Mouse (Mus musculus): ENCODE data around the gene Bckdhb.
"Not testable (repeated sequence)": the region's sequence is repeated elsewhere in the genome, so short reads cannot be mapped to it uniquely, and the experiment has no call there.

The Bckdhb gene

DNA sequence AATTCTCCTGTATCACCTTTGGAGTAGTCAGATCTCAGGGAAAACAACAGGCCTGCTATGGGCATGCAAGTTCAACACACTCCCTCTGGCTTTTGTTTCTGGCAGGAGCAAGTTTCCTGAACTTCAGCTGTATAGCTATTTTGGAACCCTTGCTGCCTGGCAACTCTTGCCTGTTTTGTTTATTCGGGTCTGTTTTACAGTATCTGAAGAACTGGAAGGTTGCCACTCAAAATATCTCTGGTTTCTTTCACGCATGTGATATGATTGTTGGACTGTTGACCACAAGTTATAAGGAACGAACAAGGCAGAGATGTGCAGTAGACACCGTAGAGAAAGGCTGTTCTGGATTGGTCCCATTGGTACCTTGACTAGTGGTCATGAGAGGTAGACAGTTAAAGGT, 39.4 kb downstream of the Bckdhb start:
- DNase-seq, result no peak

DNA sequence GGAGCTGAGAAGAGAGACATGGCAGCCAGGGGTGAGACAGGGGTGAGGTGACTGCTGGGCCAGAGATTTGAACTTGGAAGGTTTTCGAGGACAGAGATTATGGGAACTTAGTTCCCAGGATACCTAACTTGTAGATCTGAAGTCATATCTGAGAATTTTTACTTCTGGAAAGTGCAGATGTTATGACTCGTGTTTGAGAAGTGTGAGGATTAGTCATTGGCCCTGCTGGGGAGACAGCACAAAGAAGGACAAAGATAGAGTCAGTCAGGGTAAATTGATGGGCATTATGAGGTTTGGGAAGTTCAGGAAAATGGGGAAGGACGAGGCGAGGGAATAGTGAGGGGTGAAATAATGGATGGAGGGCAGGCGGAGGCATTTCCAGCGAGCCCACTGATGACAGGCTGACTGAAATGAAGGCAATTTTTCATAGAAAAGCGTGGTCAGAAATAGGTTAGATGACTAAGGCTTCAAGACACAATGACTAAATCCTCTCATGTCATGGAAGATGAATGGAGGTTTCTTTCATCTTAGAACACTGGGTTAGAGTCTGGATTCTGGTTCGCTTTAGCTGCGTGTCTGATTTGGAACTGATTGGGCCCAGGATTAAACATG, 42.6 kb downstream of the Bckdhb start:
- no peak for DNase-seq

DNA sequence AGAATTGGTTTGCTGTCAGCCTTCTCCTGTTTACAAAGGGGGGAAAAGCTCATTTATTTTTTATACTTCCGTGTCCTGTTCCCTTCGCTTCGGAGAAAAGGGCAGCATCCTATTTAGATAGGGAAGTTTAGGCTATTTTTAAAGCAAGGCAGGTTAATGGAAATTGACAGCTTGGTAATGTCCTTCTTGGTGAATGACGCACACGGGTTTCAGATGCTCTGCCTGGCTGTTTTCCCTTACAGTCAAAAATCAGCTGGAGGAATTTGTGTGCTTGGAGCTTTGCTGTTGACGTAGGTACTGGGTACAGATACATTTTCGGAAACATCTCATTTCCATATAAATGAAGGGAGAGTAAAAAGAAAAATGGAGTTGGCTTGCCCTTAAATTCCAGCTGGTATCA, 44.4 kb downstream of the Bckdhb start:
- no peak for DNase-seq

DNA sequence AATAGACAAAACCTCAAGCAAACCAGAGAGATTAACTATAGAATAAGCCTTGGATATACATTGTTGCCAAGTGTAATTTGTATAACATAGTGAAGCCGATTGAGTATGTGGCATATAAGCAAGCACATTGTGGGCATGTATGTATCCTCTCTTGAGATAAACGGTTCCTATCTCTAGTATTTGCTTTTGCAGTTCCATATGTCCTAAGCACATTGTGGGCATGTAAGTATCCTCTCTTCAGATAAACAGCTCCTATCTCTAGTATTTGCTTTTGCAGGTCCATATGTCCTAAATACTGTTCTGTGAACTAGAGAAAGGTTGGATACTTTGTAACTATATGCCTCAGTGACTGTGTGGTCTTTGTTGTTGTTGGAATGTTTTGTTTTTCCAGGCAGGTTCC, 48.5 kb downstream of the Bckdhb start:
- no peak for DNase-seq

DNA sequence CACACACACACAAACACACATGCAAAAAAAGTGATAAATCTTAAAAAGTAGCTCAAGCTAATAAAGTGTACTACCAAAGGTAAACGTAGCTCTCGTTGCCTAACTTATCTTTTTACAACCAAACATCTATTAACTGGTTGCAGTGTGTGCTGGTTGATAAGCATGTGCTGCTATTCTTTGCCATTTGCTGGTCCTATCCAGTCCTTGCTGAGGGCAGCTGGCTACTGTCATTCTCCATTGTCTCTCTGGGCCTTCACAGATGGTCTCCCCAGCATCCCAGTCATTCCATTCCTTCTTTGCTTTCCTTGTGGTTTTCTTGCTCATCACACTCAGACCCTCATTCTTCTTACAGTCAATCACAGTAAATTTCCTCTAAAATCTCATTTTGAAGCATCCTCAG, 50.9 kb downstream of the Bckdhb start:
- DNase-seq, result no peak

DNA sequence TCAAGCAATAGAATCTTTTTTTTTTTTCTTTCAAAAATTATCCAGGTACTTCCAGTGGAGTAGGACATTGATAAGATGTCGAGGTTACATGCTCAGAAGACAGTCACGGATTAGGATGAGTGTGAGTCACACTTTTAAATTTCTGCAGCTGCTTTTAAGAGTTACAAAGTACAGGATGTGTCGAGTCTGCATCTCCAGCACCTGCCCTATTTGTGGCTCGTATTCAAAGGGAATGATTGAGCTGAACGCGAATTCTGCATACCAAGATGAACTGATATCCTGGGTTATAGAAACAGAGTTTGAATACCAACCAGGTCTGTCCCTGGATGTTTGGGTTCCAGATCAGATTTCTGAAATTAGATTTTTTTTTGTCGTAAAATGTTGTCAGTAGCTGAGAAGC, 56.3 kb downstream of the Bckdhb start:
- no peak for DNase-seq

DNA sequence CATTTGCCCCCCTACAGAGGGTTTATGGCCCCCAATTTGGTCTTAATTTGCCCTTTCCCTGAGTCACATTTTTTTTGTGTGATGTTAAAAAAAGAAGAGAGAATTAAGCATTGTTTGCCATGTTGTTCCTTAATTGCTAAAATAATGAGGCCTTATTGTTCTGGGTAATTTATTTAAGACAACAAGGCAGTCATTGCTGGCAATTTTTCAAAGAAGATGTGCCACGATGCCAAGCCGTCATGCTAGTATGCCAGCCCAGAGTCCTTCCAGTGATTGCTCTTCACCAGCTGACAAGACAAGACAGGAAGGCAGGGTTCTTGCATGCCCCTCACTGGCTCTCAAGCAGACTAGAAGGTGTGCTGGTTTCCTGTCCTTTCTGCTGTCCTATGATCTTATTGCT, 84.0 kb downstream of the Bckdhb start:
- no peak for DNase-seq

DNA sequence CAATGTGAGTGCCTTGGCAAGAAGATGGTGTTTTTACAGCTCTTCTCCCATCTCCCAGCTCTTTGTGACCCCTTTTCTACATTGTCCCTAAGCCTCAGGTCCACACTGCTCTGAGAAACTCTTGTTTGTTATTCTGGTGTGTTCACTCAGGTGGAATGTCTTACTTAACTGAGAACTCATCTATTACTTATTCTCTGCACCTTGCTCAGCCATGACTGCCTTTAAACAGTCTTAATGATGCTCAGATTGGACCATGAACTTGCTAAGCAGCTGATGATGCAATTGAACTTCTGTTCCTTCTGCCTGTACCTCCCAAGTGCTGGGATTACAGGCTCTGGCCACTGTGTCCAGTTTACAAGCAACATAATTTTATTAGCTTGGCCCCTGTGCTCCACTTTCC, 86.2 kb downstream of the Bckdhb start:
- DNase-seq, result no peak

DNA sequence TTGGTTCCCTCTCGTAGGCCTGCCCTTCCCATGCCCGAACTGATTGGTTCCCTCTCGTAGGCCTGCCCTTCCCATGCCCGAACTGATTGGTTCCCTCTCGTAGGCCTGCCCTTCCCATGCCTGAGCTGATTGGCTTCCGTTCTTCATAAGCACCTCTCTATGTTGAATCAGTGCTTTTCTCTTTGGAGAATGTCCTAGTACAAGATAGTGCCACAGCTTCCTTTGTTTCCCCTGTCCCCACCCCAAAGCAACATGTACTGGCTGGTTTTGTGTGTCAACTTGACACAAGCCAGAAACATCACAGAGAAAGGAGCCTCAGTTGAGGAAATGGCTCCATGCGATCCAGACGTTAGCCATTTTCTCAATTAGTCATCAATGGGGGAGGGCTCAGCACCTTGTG, 93.2 kb downstream of the Bckdhb start:
- not testable (repeated sequence) for DNase-seq

DNA sequence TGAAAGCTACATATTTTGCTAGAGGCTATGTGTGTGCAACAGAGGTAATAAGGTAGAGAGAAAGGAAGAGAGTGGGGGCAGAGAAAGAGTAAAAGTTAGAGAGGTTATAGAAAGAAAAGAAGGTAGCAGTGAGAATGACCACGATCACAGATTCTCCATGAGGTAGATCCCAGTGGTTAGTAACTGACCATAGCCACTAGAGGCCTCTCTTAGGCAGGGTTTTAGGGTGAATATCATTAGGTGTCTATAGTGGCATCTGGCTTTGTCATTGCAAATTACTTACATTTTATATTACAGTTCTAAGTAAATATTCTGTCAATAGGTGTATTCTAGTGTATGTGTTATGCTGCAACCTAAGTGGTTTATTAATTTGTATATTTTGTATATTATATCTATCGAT, 94.7 kb downstream of the Bckdhb start:
- DNase-seq, result peak; percentile 54

DNA sequence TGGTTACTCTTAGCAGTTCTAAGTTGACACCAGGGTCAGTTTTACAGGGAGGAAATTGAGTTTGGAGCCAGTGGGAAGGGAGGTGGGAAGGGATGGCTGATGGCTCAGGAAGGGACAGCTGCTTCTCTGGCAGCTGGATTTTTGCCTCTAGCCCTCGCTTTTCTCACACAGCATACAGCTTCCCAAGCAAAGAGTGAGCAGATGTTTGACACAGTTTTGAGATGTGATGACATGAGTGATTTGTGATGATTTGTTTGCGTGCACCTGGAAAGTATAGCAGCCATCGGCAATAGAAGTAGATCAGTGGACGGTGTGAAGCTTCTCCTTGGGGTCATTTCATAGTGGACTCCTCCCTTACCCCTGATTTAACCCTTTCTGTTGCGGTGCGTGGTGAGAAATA, 96.2 kb downstream of the Bckdhb start:
- no peak for DNase-seq

DNA sequence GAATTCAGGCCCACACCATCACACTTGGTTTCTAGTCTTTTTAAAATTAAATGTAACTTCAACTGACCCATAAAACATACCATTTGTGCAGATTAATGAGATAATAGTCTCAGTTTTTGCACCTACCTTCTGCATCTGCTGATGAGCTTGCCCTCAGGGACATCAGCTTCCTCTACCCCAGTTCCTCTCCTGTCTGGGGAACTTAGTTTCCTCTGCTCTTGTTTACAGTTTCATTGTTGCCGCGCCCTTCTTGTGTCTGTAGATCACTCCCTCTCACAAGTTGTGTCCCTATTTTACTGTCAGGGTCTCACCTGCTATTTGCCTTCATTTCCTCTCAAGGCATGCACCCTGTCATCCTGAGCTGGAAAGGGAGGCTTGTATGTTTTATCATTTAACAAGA, 103.2 kb downstream of the Bckdhb start:
- no peak for DNase-seq

DNA sequence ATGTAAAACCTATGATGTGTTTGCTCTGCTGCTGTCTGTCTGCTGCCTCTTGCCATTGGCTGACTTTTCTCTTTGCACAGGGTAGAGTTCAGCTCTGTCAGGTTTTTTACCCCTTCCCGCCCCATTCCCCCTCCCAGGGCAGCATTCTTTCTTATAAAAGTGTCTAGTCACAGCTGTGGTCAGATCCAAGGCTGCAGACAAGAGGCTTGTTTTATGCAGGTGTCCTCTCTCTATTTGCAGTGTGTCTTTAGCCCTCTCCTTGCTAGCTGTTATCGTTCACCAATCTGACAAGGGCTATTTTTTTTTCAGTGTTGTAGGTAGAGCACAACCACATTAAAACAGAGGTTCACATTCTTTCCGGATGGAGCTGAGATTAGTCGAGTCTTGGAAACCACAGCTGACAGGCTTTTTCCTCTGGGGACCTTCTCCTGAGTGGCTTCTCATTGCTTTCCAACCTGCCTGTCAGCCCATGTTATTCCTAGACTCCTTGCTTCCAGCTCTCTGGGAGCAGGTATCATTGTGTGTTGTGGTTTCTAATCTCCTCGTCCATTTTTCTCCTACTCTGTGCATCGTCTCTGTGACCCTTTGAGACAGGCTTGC, 105.8 kb downstream of the Bckdhb start:
- no peak for DNase-seq

DNA sequence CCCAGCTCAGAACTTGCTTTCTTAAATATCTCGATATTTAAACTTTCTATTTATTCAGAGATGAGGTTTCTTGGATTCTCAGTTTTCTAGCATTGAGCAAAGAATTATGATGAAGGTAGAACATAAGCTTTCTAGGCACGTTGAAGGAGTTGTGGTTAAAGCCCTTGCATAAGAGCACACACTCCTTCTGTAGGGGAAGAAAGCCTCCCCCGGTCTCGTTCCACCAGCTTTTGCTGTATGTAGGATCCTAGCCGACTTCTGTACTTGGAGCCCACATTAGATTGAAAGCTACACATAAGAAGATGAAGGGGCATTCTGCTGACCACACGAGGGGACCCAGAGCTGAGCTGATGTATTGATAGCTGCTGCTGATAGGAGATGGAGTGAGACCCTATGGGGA, 106.5 kb downstream of the Bckdhb start:
- no peak for DNase-seq

DNA sequence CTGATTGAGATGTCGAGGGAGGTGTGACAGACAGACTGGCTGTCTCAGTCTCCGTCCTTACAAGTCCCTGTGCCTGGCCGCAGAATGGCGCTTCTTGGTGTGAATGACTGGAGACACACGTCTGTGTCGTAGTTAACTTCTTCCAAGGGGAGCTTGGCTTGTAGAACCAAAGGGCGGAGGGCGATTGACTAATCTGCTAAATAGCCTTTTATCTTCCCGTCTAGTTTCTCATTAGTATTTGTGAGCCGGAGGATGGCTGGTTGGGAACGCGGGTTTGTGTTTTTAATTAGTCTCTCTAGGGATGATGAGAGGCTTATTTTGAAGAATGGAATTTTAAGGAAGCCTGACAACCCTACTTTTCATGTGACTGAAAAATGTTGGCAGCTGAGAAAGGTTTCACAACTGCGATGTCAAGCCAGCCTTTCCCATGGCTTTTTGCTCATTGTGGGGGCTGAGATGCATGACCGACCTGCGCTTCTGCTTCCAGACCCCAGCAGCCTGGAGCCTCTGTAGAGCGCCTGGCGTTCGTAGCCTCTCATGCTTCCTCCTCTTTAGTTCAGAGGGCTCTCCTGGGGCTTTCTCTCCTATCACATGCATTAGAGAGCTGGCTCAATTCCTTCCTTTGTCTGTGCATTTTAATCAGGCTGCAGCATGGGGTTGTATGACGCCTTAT, 107.9 kb downstream of the Bckdhb start:
- peak; percentile 56 for DNase-seq

DNA sequence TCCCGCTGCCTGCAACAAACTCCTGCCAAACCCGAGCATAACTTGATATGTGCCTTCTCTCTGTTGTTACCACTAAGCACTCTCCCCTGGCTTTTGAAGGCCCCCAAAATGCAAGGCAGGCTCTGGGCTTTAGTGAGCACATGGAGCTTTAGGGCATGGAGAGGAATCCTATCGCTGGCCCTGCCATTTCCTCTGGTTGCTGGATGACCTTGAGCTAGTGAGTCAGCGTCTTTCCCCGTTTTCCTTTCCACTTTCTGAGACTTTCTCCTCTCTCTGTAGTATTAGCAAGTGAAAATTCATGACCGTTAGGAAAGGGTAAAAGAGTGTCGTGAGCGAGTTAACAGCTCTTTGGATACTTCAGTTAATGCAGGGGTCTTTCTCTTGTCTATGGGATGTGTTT, 111.1 kb downstream of the Bckdhb start:
- DNase-seq, result no peak

DNA sequence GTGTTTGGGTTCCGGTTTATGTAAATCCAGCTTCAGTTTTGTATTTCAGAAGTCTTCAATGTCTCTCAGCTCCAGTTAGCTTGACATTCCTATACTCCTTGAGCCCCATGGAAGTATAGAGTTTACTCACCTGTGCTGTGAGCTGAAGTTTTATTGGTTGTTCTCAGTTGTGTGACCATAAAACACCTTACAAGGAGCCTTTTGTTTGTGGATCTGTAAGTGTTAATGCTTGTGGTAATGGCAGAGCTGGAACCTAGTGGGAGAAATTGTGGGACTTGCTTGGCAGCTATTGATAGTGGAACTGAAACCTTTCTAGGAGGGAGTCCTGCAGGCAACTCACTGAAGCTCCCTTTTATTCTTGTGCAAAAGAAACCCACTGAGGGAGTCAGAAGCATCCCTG, 112.3 kb downstream of the Bckdhb start:
- no peak for DNase-seq

DNA sequence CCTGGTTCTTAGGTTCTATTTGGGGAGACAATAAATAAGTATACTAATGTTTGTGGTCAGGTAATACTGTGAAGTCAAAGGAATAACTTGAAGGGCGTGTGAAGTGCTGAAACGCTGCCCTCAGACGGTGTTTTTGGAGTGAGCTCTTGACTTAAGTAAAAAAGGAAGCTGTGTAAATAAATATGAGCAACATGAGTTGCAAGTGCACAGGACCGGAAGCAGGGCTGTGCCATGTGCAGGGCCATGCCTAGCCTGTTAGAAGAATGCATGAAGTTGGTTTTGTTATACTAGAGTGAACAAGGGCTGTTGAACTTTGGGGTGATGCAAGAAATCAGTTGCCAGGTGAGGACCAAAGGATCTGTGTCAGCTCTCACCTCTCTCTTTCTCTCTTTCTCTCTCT, 114.0 kb downstream of the Bckdhb start:
- DNase-seq, result no peak

DNA sequence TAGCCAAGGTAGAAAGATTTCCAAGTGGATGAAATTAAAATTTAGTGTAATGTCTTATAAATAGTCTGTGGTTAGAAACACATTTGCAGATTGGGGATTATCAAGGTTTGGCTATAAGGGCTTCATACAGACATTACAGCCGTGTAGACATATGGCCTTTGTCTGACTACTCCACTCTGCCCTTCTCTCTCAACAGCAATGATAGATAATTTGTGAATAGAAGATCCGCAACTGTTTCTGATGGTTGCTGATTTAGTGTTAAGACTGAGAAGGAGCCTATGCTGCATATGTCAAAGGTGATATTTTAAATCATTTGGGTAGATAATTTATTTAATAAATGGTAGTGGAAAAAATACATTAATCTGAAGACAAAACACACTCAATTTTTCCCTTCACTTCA, 115.4 kb downstream of the Bckdhb start:
- no peak for DNase-seq

DNA sequence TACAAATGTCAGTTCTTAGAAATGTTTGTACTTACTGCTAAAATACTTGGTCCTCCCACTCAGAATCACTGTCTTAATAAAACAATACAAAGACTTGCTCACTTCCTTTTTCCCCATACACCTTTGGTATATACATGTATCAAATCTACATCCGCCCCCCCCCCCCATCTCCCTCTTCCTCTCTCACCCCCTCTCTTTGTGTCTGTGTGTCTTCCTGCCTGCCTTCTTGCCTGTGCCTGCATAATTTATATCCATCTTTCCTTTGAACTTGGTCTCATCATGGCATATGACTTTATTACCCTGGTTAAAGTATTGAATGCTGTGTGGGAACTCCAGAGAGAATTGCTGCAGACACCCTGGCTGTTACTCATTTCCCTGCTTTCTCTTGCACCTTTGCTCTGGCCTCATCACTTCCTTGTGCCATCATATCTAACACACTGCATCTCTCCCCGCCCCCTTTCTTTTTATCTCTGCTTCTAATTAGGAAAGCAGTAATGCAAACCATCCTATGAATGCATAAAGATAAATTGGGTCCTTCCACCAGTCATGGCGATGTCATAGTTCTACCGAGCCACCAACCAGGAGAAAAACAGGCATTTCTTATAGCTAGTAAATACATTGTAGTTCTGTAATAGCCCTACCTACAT, 116.8 kb downstream of the Bckdhb start:
- no peak for DNase-seq

DNA sequence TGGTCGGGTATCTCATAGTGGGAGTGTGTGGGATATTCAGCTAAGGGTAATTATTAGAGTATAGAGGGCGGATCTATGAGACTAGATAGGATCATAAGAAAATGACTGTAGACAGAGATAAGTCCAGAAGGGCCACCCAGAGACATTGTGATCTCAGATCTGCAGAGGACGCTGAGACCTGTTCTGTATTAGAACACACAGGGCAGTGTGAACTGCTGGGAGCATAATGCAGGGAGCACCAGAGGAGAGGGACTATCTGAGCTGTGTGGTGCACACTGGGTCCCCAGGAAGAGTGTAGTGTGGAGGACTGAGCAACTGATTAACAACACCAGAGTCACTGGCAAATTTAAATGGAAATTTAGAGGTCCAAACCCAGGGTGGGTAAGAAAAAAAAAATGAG, 117.6 kb downstream of the Bckdhb start:
- DNase-seq, result no peak

DNA sequence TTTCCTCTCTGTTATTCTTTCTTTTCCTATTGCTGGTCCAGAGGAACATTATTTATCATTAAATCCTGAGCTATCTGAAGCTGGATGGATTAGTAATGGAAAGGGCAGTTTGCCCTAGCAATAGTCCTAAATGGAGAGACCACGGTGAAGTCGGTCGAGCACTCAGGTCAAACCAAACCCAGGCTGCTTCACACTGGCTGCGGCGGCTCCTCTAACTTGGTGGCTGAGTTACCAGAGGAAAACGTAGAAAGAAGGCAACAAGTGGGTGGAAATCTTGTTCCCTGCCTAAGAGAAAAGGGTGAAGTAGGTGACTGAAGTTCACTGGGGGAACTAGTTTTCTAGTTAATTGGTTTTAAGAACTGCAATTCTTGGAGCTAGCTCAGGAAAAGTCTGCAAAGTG, 119.2 kb downstream of the Bckdhb start:
- DNase-seq, result no peak

DNA sequence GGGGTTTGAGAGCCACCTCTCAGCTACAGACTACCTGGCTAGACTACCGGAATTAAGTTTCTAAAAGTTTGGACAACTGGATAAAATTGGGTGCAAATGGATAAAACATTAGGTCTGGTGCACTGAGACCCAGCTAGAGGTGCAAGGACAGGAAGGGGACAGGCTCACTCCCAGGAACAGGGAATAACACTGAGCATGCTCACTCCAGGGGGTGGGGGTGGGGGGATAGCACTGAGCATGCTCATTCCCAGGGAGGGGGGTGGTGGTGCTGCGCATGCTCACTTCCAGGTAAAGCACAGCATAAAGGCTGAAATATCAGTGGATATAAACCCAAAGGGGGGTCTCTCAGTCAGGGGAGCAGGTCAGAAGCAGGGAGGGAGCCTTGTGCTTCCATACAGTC, 120.7 kb downstream of the Bckdhb start:
- DNase-seq, result no peak

DNA sequence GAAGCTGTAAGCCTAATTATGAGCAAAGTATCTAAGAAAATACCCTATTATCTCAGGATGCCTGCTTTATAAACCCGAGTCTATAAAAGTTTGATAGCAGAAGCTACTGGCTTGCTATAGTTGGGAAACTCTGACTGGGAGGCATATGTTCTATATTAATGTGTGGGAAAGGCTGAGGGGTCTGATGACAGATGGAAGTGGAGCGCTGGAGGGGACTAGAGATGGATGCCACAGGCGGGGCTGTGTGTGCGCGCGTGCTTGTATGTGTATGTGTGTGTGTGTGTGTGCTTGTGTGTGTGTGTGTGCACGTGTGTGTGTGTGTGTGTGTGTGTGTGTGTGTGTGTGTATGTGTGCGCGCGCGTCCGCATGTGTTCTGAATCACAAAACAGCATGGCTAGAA, 121.4 kb downstream of the Bckdhb start:
- peak; percentile 56 for DNase-seq

Measured in embryo, embryonic 11 days (tissue).